Mouse (Mus musculus) small intestine, adult 2 months (tissue): ENCODE data around the gene L3mbtl4. TPM values are rescaled to one million over a fixed set of nuclear protein-coding genes. Genes with fewer than 3 reads are reported as not detected.

Experiments used
- H3K27ac ChIP-seq: fragments of 200-500 bp; 2 replicates; pipeline ENCODE4 v1.5.1; 2012; ENCODE audit warnings: low read depth, low read length, control low read depth, inconsistent platforms; ENCODE audit not compliant: insufficient read depth
- H3K27me3 ChIP-seq: fragments of 200-500 bp; 2 replicates; pipeline ENCODE4 v1.6.1; 2012; ENCODE audit warnings: mild to moderate bottlenecking, moderate library complexity, low read length, inconsistent platforms; ENCODE audit not compliant: control insufficient read depth, insufficient read depth
- H3K36me3 ChIP-seq: fragments of 200-500 bp; 2 replicates; pipeline ENCODE4 v1.6.1; 2012; ENCODE audit warnings: mild to moderate bottlenecking, low read length, control low read depth, inconsistent platforms; ENCODE audit not compliant: control insufficient read depth, insufficient read depth
- H3K4me1 ChIP-seq: fragments of 200-500 bp; 2 replicates; pipeline ENCODE4 v1.6.1; 2012; ENCODE audit warnings: low read length, inconsistent platforms, mixed read lengths; ENCODE audit not compliant: control insufficient read depth, insufficient read depth, insufficient read length
- H3K4me3 ChIP-seq: fragments of 200-500 bp; 2 replicates; pipeline ENCODE4 v1.5.1; 2012; ENCODE audit warnings: low read depth, mild to moderate bottlenecking, control low read depth, inconsistent platforms, low read length, moderate library complexity
- CTCF ChIP-seq: fragments of 200-500 bp; IDR thresholded peaks from 2 replicates; pipeline ENCODE4 v1.5.1; 2012; ENCODE audit warnings: low read depth, mild to moderate bottlenecking, control low read depth, inconsistent platforms, low read length, moderate library complexity, mixed read lengths; ENCODE audit not compliant: insufficient replicate concordance, insufficient read length; ENCODE audit errors: extremely low read depth
- POLR2A ChIP-seq: fragments of 200-500 bp; IDR thresholded peaks from 2 replicates; pipeline ENCODE4 v1.6.1; 2012; ENCODE audit warnings: low read depth, mild to moderate bottlenecking, control low read depth, inconsistent platforms, low read length, moderate library complexity
- WGBS: fragments of 180-500 bp; shearing (Covaris S2); methylation state at CpG from one replicate; pipeline ENCODE4 v1.1.7; 2018; 5-methylcytosine and 5-hydroxymethylcytosine counted together
- polyA plus RNA-seq: library from polyadenylated mRNA; depleted of rRNA; stranded (reverse); fragments of >200 nt; gene quantifications from 2 replicates; pipeline ENCODE4 v1.2.3, GENCODE M21; 2012

The L3mbtl4 gene
- polyA plus RNA-seq, 1 experiment: not detected

- Histone ChIP-seq H3K27me3 (no peaks in the 10 kb centered on the region), H3K4me1 (no peaks in the 10 kb centered on the region), H3K4me3 (no peak overlapping the region), H3K36me3 (no peaks in the 10 kb centered on the region), H3K27ac (no peak overlapping the region)
- TF ChIP-seq CTCF (no peak), POLR2A (no peak)
- 60% methylated on average over 1 of the region's 1 CpGs for WGBS
Measured at GRCm38 (mm10) chr17:68666528-68666927, 392.9 kb downstream of the L3mbtl4 start.

GRCm38 (mm10) chr17:68672088-68672504, 398.5 kb downstream of the L3mbtl4 start:
- no peaks in the 10 kb centered on the region for H3K4me1 ChIP-seq
- no peak overlapping the region for H3K4me3 ChIP-seq
- WGBS: 84% methylated on average over 7 of the region's 7 CpGs
- H3K36me3 ChIP-seq: no peaks in the 10 kb centered on the region
- H3K27me3 ChIP-seq: no peaks in the 10 kb centered on the region
- TF ChIP-seq POLR2A (no peak), CTCF (no peak)
- no peak overlapping the region for H3K27ac ChIP-seq

GRCm38 (mm10) chr17:68710701-68711100, 437.1 kb downstream of the L3mbtl4 start:
- H3K4me1 ChIP-seq: no peaks in the 10 kb centered on the region
- no peaks in the 10 kb centered on the region for H3K27me3 ChIP-seq
- no peaks in the 10 kb centered on the region for H3K36me3 ChIP-seq
- 73% methylated on average over 5 of the region's 5 CpGs for WGBS
- no peak for TF ChIP-seq CTCF
- no peak for TF ChIP-seq POLR2A
- H3K4me3 ChIP-seq: no peak overlapping the region
- no peak overlapping the region for H3K27ac ChIP-seq

GRCm38 (mm10) chr17:68711350-68711749, 437.8 kb downstream of the L3mbtl4 start:
- no peak for TF ChIP-seq CTCF
- TF ChIP-seq POLR2A: no peak
- H3K4me1 ChIP-seq: no peaks in the 10 kb centered on the region

GRCm38 (mm10) chr17:68748296-68748695, 474.7 kb downstream of the L3mbtl4 start:
- H3K27ac ChIP-seq: no peak overlapping the region
- H3K4me3 ChIP-seq: no peak overlapping the region
- no peaks in the 10 kb centered on the region for H3K36me3 ChIP-seq
- no peak for TF ChIP-seq CTCF
- no peak for TF ChIP-seq POLR2A
- H3K4me1 ChIP-seq: no peaks in the 10 kb centered on the region
- 61% methylated on average over 1 of the region's 1 CpGs for WGBS
- no peaks in the 10 kb centered on the region for H3K27me3 ChIP-seq

More at GRCm38 (mm10) chr17:68711350-68711749, 437.8 kb downstream of the L3mbtl4 start:
- WGBS: 70% methylated on average over 3 of the region's 3 CpGs
- Histone ChIP-seq H3K27me3 (no peaks in the 10 kb centered on the region), H3K27ac (no peak overlapping the region), H3K36me3 (no peaks in the 10 kb centered on the region), H3K4me3 (no peak overlapping the region)

- H3K4me1 ChIP-seq: no peaks in the 10 kb centered on the region
- no peak overlapping the region for H3K27ac ChIP-seq
- no peaks in the 10 kb centered on the region for H3K27me3 ChIP-seq
- H3K36me3 ChIP-seq: no peaks in the 10 kb centered on the region
- no peak overlapping the region for H3K4me3 ChIP-seq
- 76% methylated on average over 6 of the region's 6 CpGs for WGBS
- TF ChIP-seq POLR2A (no peak), CTCF (no peak)
Measured at GRCm38 (mm10) chr17:68750513-68750912, 476.9 kb downstream of the L3mbtl4 start.

GRCm38 (mm10) chr17:68753112-68753511, 479.5 kb downstream of the L3mbtl4 start:
- no peak overlapping the region for H3K27ac ChIP-seq
- no peaks in the 10 kb centered on the region for H3K4me1 ChIP-seq
- H3K36me3 ChIP-seq: no peaks in the 10 kb centered on the region
- 76% methylated on average over 7 of the region's 7 CpGs for WGBS
- H3K4me3 ChIP-seq: no peak overlapping the region
- no peaks in the 10 kb centered on the region for H3K27me3 ChIP-seq
- no peak for TF ChIP-seq POLR2A

- Histone ChIP-seq H3K4me1 (no peaks in the 10 kb centered on the region), H3K27ac (no peak overlapping the region), H3K4me3 (no peak overlapping the region), H3K27me3 (no peaks in the 10 kb centered on the region), H3K36me3 (no peaks in the 10 kb centered on the region)
- TF ChIP-seq CTCF: no peak
- no peak for TF ChIP-seq POLR2A
- WGBS: 84% methylated on average over 11 of the region's 11 CpGs
Measured at GRCm38 (mm10) chr17:68754789-68755188, 481.2 kb downstream of the L3mbtl4 start.
